Mouse (Mus musculus) ovary, postnatal 10 days (tissue): ENCODE measurements around the gene Cldn10.

Experiments used
- DNase-seq: peaks from one replicate; pipeline ENCODE4 v3.0.0; 2022; ENCODE audit warnings: low spot score

Gene Cldn10

GRCm38 (mm10) chr14:118913651-118914050, 125.9 kb downstream of the Cldn10 start:
- DNase-seq = no peak

GRCm38 (mm10) chr14:118919025-118919424, 131.3 kb downstream of the Cldn10 start:
- DNase-seq = no peak

GRCm38 (mm10) chr14:118920654-118921053, 132.9 kb downstream of the Cldn10 start:
- no peak for DNase-seq

- no peak for DNase-seq
Measured at GRCm38 (mm10) chr14:118922251-118922650, 134.5 kb downstream of the Cldn10 start.

- DNase-seq = no peak
Measured at GRCm38 (mm10) chr14:118922667-118923184, 135.0 kb downstream of the Cldn10 start.
